Mouse (Mus musculus): ENCODE measurements around the gene Mtcl1.

- TF ChIP-seq CTCF (IDR thresholded peaks at IDR 0.05), result no peak
- TF ChIP-seq EP300 (IDR thresholded peaks at IDR 0.05), result no peak
Observed at GRCm38 (mm10) chr17:66498598-66498997, 49.0 kb upstream of the Mtcl1 start.

Measured in lung, postnatal 0 days (tissue).